Mouse (Mus musculus): ENCODE measurements around the gene 4833423E24Rik. TPM values are rescaled to one million over a fixed set of nuclear protein-coding genes. Genes with fewer than 3 reads are reported as not detected.

The 4833423E24Rik gene
- not detected in 2 replicates for polyA plus RNA-seq (2011; ENCODE audit: insufficient read depth, insufficient read length, low replicate concordance, missing spikeins)

GRCm38 (mm10) chr2:85518879-85519278 is at the start of gene 4833423E24Rik:
4833423E24Rik (minus strand) TSS chr2:85519024.
- TF ChIP-seq CTCF (IDR thresholded peaks at IDR 0.05; ENCODE audit: control insufficient read depth, insufficient read depth, low read length): no peak
- TF ChIP-seq POLR2A (IDR thresholded peaks at IDR 0.05; ENCODE audit: borderline replicate concordance, control insufficient read depth, low read depth, low read length): no peak
- Histone ChIP-seq H3K4me3 (replicated peaks; ENCODE audit: control insufficient read depth, low read depth, low read length) (no peak within 1 kb of the TSS), H3K4me1 (ENCODE audit: control insufficient read depth, insufficient read depth, low read length) (no peaks in the 10 kb centered on the region), H3K27ac (ENCODE audit: control insufficient read depth, insufficient read depth, low read depth, low read length, poor library complexity) (no peak within 1 kb of the TSS)
- 42% methylated on average over 4 of the region's 4 CpGs for WGBS

GRCm38 (mm10) chr2:85561187-85561586 is 42.4 kb upstream of the 4833423E24Rik start:
- no peaks in the 10 kb centered on the region for H3K4me1 ChIP-seq (ENCODE audit: control insufficient read depth, insufficient read depth, low read length)
- H3K27ac ChIP-seq (ENCODE audit: control insufficient read depth, insufficient read depth, low read depth, low read length, poor library complexity): no peak overlapping the region
- 27% methylated on average over 4 of the region's 4 CpGs for WGBS
- TF ChIP-seq POLR2A (IDR thresholded peaks at IDR 0.05; ENCODE audit: borderline replicate concordance, control insufficient read depth, low read depth, low read length): no peak
- no peak for TF ChIP-seq CTCF (IDR thresholded peaks at IDR 0.05; ENCODE audit: control insufficient read depth, insufficient read depth, low read length)
- no peak overlapping the region for H3K4me3 ChIP-seq (replicated peaks; ENCODE audit: control insufficient read depth, low read depth, low read length)

GRCm38 (mm10) chr2:85560226-85560625 is 41.4 kb upstream of the 4833423E24Rik start:
- Histone ChIP-seq H3K4me1 (ENCODE audit: control insufficient read depth, insufficient read depth, low read length) (no peaks in the 10 kb centered on the region), H3K27ac (ENCODE audit: control insufficient read depth, insufficient read depth, low read depth, low read length, poor library complexity) (no peak overlapping the region), H3K4me3 (replicated peaks; ENCODE audit: control insufficient read depth, low read depth, low read length) (no peak overlapping the region)
- 8% methylated on average over 4 of the region's 4 CpGs for WGBS
- TF ChIP-seq POLR2A (IDR thresholded peaks at IDR 0.05; ENCODE audit: borderline replicate concordance, control insufficient read depth, low read depth, low read length): no peak

- H3K27ac ChIP-seq (ENCODE audit: control insufficient read depth, insufficient read depth, low read depth, low read length, poor library complexity): no peak overlapping the region
- TF ChIP-seq POLR2A (IDR thresholded peaks at IDR 0.05; ENCODE audit: borderline replicate concordance, control insufficient read depth, low read depth, low read length) (no peak), CTCF (IDR thresholded peaks at IDR 0.05; ENCODE audit: control insufficient read depth, insufficient read depth, low read length) (no peak)
- no peaks in the 10 kb centered on the region for H3K4me1 ChIP-seq (ENCODE audit: control insufficient read depth, insufficient read depth, low read length)
- WGBS: 48% methylated on average over 1 of the region's 1 CpGs
- H3K4me3 ChIP-seq (replicated peaks; ENCODE audit: control insufficient read depth, low read depth, low read length): no peak overlapping the region
Measured at GRCm38 (mm10) chr2:85554806-85555205, 36.0 kb upstream of the 4833423E24Rik start.

GRCm38 (mm10) chr2:85533934-85534333 is 15.1 kb upstream of the 4833423E24Rik start:
- Histone ChIP-seq H3K4me1 (ENCODE audit: control insufficient read depth, insufficient read depth, low read length) (no peaks in the 10 kb centered on the region), H3K27ac (ENCODE audit: control insufficient read depth, insufficient read depth, low read depth, low read length, poor library complexity) (no peak overlapping the region), H3K4me3 (replicated peaks; ENCODE audit: control insufficient read depth, low read depth, low read length) (no peak overlapping the region)
- WGBS: 78% methylated on average over 1 of the region's 1 CpGs
- TF ChIP-seq POLR2A (IDR thresholded peaks at IDR 0.05; ENCODE audit: borderline replicate concordance, control insufficient read depth, low read depth, low read length) (no peak), CTCF (IDR thresholded peaks at IDR 0.05; ENCODE audit: control insufficient read depth, insufficient read depth, low read length) (no peak)

- no peaks in the 10 kb centered on the region for H3K4me1 ChIP-seq (ENCODE audit: control insufficient read depth, insufficient read depth, low read length)
- no peak for TF ChIP-seq POLR2A (IDR thresholded peaks at IDR 0.05; ENCODE audit: borderline replicate concordance, control insufficient read depth, low read depth, low read length)
- no peak overlapping the region for H3K27ac ChIP-seq (ENCODE audit: control insufficient read depth, insufficient read depth, low read depth, low read length, poor library complexity)
- no peak overlapping the region for H3K4me3 ChIP-seq (replicated peaks; ENCODE audit: control insufficient read depth, low read depth, low read length)
- WGBS: 66% methylated on average over 2 of the region's 2 CpGs
Measured at GRCm38 (mm10) chr2:85532082-85532778, 13.4 kb upstream of the 4833423E24Rik start.

GRCm38 (mm10) chr2:85522859-85523489 is 4.2 kb upstream of the 4833423E24Rik start:
- no peaks in the 10 kb centered on the region for H3K4me1 ChIP-seq (ENCODE audit: control insufficient read depth, insufficient read depth, low read length)
- no peak overlapping the region for H3K27ac ChIP-seq (ENCODE audit: control insufficient read depth, insufficient read depth, low read depth, low read length, poor library complexity)
- 70% methylated on average over 2 of the region's 2 CpGs for WGBS
- no peak for TF ChIP-seq CTCF (IDR thresholded peaks at IDR 0.05; ENCODE audit: control insufficient read depth, insufficient read depth, low read length)
- no peak for TF ChIP-seq POLR2A (IDR thresholded peaks at IDR 0.05; ENCODE audit: borderline replicate concordance, control insufficient read depth, low read depth, low read length)
- H3K4me3 ChIP-seq (replicated peaks; ENCODE audit: control insufficient read depth, low read depth, low read length): no peak overlapping the region

GRCm38 (mm10) chr2:85518292-85518691 is 532 bp downstream of the 4833423E24Rik start:
- 88% methylated on average over 10 of the region's 10 CpGs for WGBS
- TF ChIP-seq CTCF (IDR thresholded peaks at IDR 0.05; ENCODE audit: control insufficient read depth, insufficient read depth, low read length): no peak
- TF ChIP-seq POLR2A (IDR thresholded peaks at IDR 0.05; ENCODE audit: borderline replicate concordance, control insufficient read depth, low read depth, low read length): no peak

More at GRCm38 (mm10) chr2:85518292-85518691, 532 bp downstream of the 4833423E24Rik start:
- no peaks in the 10 kb centered on the region for H3K4me1 ChIP-seq (ENCODE audit: control insufficient read depth, insufficient read depth, low read length)
- no peak overlapping the region for H3K27ac ChIP-seq (ENCODE audit: control insufficient read depth, insufficient read depth, low read depth, low read length, poor library complexity)
- H3K4me3 ChIP-seq (replicated peaks; ENCODE audit: control insufficient read depth, low read depth, low read length): no peak overlapping the region
